Mouse (Mus musculus) CD8-positive naive resting alpha-beta T cell, adult 2 months (primary cell): ENCODE data around the gene Sgca.
"Not testable (repeated sequence)": the region's sequence is repeated elsewhere in the genome, so short reads cannot be mapped to it uniquely, and the experiment has no call there.

Experiments used
- DNase-seq, 2 experiments: peaks; one replicate each; pipeline ENCODE4 v3.0.0; 2022; ENCODE audit warnings: low read depth in 2 of 2, low spot score in 2 of 2

Sgca gene

GRCm38 (mm10) chr11:94976199-94976598 is at the start of gene Sgca:
Sgca (minus strand) TSS chr11:94976327.
- no peak for DNase-seq

GRCm38 (mm10) chr11:95025227-95026012 is 49.3 kb upstream of the Sgca start:
- DNase-seq = no peak

- DNase-seq = no peak
Observed at GRCm38 (mm10) chr11:95024439-95025184, 48.5 kb upstream of the Sgca start.

- no peak for DNase-seq
Observed at GRCm38 (mm10) chr11:95023481-95023880, 47.4 kb upstream of the Sgca start.

- no peak for DNase-seq
Observed at GRCm38 (mm10) chr11:95022237-95022992, 46.3 kb upstream of the Sgca start.

GRCm38 (mm10) chr11:95015484-95015883 is 39.4 kb upstream of the Sgca start:
- no peak for DNase-seq

GRCm38 (mm10) chr11:95012487-95012886 is 36.4 kb upstream of the Sgca start:
- no peak for DNase-seq

GRCm38 (mm10) chr11:95012075-95012474 is 35.9 kb upstream of the Sgca start:
- no peak for DNase-seq

GRCm38 (mm10) chr11:95011416-95011815 is 35.3 kb upstream of the Sgca start:
- no peak for DNase-seq

GRCm38 (mm10) chr11:95010841-95011403 is 34.8 kb upstream of the Sgca start:
- not testable (repeated sequence) for DNase-seq

GRCm38 (mm10) chr11:95010141-95010739 is 34.1 kb upstream of the Sgca start:
- no peak for DNase-seq

- DNase-seq = no peak
Observed at GRCm38 (mm10) chr11:95009629-95010014, 33.5 kb upstream of the Sgca start, which contains the start of gene Samd14. Samd14 (plus strand) TSS chr11:95009879.

- no peak for DNase-seq
Observed at GRCm38 (mm10) chr11:95008661-95009628, 32.8 kb upstream of the Sgca start.

GRCm38 (mm10) chr11:95007418-95007817 is 31.3 kb upstream of the Sgca start:
- no peak for DNase-seq

GRCm38 (mm10) chr11:95006525-95007219 is 30.5 kb upstream of the Sgca start:
- peak in 1 of 2 experiments; percentile 49 for DNase-seq

- no peak for DNase-seq
Observed at GRCm38 (mm10) chr11:95006038-95006437, 29.9 kb upstream of the Sgca start.

- DNase-seq = no peak
Observed at GRCm38 (mm10) chr11:95004937-95005198, 28.7 kb upstream of the Sgca start.

- DNase-seq = no peak
Observed at GRCm38 (mm10) chr11:95004136-95004936, 28.2 kb upstream of the Sgca start.

- DNase-seq = no peak
Observed at GRCm38 (mm10) chr11:95002705-95003104, 26.6 kb upstream of the Sgca start.
